Mouse (Mus musculus) lung, embryonic 16.5 days (tissue): ENCODE measurements around the gene Eva1b. TPM values are rescaled to one million over a fixed set of nuclear protein-coding genes. Genes with fewer than 3 reads are reported as not detected.

Experiments used
- ATAC-seq: fragments of 200-750 bp; cut with Nextera tagmentation; 2 replicates; pipeline ENCODE4 v1.8.0; 2017; ENCODE audit warnings: low read depth, mild to moderate bottlenecking, moderate library complexity
- H3K27ac ChIP-seq: fragments of 300-500 bp; sonication (generic); 2 replicates; pipeline ENCODE4 v1.5.1; 2014; ENCODE audit warnings: mild to moderate bottlenecking, control low read depth, low read length
- H3K27me3 ChIP-seq: fragments of 300-500 bp; sonication (generic); 2 replicates; pipeline ENCODE4 v1.6.1; 2014; ENCODE audit warnings: low read depth, low read length, mixed read lengths; ENCODE audit not compliant: control insufficient read depth, insufficient read depth
- H3K36me3 ChIP-seq: fragments of 300-500 bp; sonication (generic); 2 replicates; pipeline ENCODE4 v1.6.1; 2014; ENCODE audit warnings: low read length; ENCODE audit not compliant: control insufficient read depth, insufficient read depth
- H3K4me1 ChIP-seq: fragments of 300-500 bp; sonication (generic); replicated peaks from 2 replicates; pipeline ENCODE4 v1.6.1; 2014; ENCODE audit warnings: low read length, mixed read lengths; ENCODE audit not compliant: control insufficient read depth, insufficient read depth
- H3K4me2 ChIP-seq: fragments of 300-500 bp; sonication (generic); 2 replicates; pipeline ENCODE4 v1.6.1; 2014; ENCODE audit warnings: low read depth, low read length, control low read depth
- H3K4me3 ChIP-seq: fragments of 300-500 bp; sonication (generic); 2 replicates; pipeline ENCODE4 v1.5.1; 2014; ENCODE audit warnings: mild to moderate bottlenecking, low read length, control low read depth
- H3K9ac ChIP-seq: fragments of 300-500 bp; sonication (generic); 2 replicates; pipeline ENCODE4 v1.6.1; 2014; ENCODE audit warnings: low read length, control low read depth
- H3K9me3 ChIP-seq: fragments of 300-500 bp; sonication (generic); 2 replicates; pipeline ENCODE4 v1.6.1; 2016; ENCODE audit warnings: low read length; ENCODE audit not compliant: control insufficient read depth
- WGBS: fragments of 180-500 bp; shearing (Covaris S2); extraction: QIAGEN DNeasy Blood & Tissue Kit; methylation state at CpG from one replicate; pipeline ENCODE4 v1.1.7; 2014; 5-methylcytosine and 5-hydroxymethylcytosine counted together
- polyA plus RNA-seq: library from polyadenylated mRNA; unstranded; fragments of >200 nt; fragmentation: Nextera tagmentation; extraction: Ambion mirVana; gene quantifications from 2 replicates; pipeline ENCODE4 v1.2.1, GENCODE M21; 2015

Eva1b gene
- polyA plus RNA-seq, 1 experiment from 2014 or later = 98.0 TPM

DNA sequence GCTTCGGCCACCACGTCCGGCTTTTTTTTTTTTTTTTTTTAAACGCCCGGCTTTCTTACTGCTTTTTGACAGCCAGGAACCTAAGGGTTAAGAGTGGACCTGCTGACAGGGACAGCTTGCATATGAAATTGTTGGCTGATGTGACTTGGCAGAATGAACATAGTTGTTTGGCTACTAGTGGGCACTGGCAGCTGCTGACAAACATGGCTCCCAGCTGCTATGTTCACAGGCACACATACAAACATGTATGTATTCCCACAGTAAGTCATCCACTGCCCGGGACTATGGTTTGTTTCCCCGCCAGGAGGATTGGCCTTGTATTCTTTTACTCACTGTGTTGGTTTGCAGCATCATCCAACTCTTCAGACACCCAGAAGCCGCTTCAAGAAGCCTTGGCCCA lies 30.4 kb upstream of the Eva1b start:
- WGBS = 60% methylated on average over 8 of the region's 8 CpGs
- Histone ChIP-seq H3K4me1 (peaks cover 29% of the 10 kb centered on the region), H3K36me3 (peaks cover 13% of the 10 kb centered on the region), H3K27me3 (no peaks in the 10 kb centered on the region), H3K4me3 (no peak overlapping the region), H3K9me3 (peaks cover 2% of the 10 kb centered on the region; the same call in 1 of the 2 replicates), H3K4me2 (no peak overlapping the region), H3K9ac (no peak overlapping the region), H3K27ac (peak overlapping the region; percentile 28)
- ATAC-seq = no peak; the same call in 1 of the 2 replicates

DNA sequence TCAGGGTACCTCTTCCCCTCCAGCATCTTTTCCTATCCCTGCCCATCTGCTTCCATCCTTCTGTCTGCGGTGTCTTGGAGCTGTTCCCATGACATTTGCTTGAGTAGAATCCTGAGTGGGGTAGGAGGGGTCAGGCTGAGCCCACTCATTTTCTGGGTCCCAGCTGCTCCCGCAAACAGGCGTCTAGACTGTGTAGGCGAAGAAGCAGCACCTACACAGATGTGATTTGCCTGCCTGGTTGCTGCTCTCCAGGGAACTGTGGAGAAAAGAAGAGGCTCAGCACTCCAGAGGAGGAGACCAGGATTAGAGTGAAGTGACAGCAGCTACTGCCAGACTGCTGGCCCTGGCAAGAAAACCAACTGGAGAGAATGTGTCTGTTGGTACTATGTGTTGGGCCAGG lies 28.9 kb upstream of the Eva1b start:
- Histone ChIP-seq H3K27ac (no peak overlapping the region), H3K4me3 (no peak overlapping the region), H3K4me1 (peaks cover 29% of the 10 kb centered on the region), H3K9ac (0 out of 2 replicates have a peak overlapping the region, but pooled peaks have one; percentile 6), H3K9me3 (peaks cover 2% of the 10 kb centered on the region; the same call in 1 of the 2 replicates), H3K4me2 (no peak overlapping the region), H3K36me3 (peaks cover 13% of the 10 kb centered on the region), H3K27me3 (no peaks in the 10 kb centered on the region)
- 74% methylated on average over 4 of the region's 4 CpGs for WGBS
- ATAC-seq = no peak

DNA sequence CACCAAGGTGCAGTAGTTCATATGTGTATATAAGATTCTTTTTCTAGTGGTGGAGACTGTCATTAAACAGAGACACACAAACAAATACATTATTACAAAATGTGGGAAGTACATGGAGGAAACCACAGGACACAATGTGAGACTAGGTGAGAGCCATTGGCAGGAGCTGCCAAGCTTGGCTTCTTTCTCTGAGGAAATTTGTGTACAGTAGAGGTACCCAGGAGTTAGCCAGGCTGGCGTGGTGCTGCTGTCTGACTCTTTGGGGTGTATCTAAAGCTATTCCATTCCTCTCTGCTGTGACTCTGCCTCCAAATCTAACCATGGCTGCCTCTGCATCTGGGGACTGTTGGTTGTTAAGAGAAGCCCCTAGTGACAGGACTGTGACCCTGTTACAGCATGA lies 28.5 kb upstream of the Eva1b start:
- Histone ChIP-seq H3K4me3 (no peak overlapping the region), H3K9ac (no peak overlapping the region), H3K27me3 (no peaks in the 10 kb centered on the region), H3K9me3 (peaks cover 2% of the 10 kb centered on the region; the same call in 1 of the 2 replicates), H3K36me3 (peaks cover 13% of the 10 kb centered on the region), H3K4me2 (no peak overlapping the region), H3K27ac (no peak overlapping the region), H3K4me1 (peaks cover 26% of the 10 kb centered on the region)
- WGBS = 65% methylated on average over 1 of the region's 1 CpGs
- ATAC-seq = no peak

DNA sequence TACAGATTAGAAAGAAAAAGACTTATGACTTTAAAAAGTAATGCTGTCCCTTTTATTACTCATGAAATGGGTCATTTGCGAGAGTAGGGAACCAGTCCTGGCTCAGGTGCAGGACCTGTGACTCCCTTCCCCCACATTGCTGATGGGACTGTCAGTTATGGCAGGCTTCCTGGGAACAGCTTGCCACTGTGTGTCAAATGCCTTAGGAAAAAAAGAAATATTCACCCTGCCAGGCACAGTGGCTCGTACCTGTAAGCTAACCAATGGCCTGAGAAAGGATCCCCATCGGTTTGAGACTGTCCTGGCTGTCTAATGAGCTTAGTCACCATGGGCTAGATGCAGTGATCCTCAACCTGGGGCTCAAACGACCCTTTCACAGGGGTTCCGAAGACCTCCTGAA lies 27.5 kb upstream of the Eva1b start:
- Histone ChIP-seq H3K4me1 (peaks cover 26% of the 10 kb centered on the region), H3K4me2 (no peak overlapping the region), H3K27me3 (no peaks in the 10 kb centered on the region), H3K27ac (no peak overlapping the region), H3K4me3 (no peak overlapping the region), H3K9ac (no peak overlapping the region), H3K36me3 (peaks cover 21% of the 10 kb centered on the region), H3K9me3 (peaks cover 2% of the 10 kb centered on the region; the same call in 1 of the 2 replicates)
- ATAC-seq = no peak
- 88% methylated on average over 5 of the region's 5 CpGs for WGBS

DNA sequence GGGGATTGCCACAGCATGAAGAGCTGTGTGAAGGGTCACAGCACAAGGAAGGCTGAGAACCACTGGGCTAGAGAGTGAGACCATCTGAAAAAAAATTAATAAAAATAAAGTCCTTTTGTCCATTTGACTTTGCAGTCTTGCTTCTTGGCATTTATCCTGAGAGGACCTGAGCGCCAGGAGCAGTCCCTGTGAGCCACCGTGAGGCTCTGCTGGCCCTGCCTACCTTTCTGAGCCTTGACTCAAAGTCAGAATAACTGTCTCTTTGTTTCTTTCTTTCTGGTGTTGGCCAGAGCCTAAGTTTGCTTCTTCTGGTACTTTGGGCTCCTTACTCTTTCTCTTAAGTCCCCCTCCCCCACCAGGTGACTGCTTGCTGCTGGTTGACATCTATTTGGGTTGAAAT lies 27.0 kb upstream of the Eva1b start:
- H3K36me3 ChIP-seq = peaks cover 23% of the 10 kb centered on the region
- no peak overlapping the region for H3K9ac ChIP-seq
- H3K4me1 ChIP-seq = peaks cover 24% of the 10 kb centered on the region
- no peak for ATAC-seq
- H3K4me2 ChIP-seq = no peak overlapping the region
- H3K27me3 ChIP-seq = no peaks in the 10 kb centered on the region
- no peak overlapping the region for H3K4me3 ChIP-seq
- peaks cover 2% of the 10 kb centered on the region; the same call in 1 of the 2 replicates for H3K9me3 ChIP-seq
- WGBS = 81% methylated on average over 2 of the region's 2 CpGs
- no peak overlapping the region for H3K27ac ChIP-seq

DNA sequence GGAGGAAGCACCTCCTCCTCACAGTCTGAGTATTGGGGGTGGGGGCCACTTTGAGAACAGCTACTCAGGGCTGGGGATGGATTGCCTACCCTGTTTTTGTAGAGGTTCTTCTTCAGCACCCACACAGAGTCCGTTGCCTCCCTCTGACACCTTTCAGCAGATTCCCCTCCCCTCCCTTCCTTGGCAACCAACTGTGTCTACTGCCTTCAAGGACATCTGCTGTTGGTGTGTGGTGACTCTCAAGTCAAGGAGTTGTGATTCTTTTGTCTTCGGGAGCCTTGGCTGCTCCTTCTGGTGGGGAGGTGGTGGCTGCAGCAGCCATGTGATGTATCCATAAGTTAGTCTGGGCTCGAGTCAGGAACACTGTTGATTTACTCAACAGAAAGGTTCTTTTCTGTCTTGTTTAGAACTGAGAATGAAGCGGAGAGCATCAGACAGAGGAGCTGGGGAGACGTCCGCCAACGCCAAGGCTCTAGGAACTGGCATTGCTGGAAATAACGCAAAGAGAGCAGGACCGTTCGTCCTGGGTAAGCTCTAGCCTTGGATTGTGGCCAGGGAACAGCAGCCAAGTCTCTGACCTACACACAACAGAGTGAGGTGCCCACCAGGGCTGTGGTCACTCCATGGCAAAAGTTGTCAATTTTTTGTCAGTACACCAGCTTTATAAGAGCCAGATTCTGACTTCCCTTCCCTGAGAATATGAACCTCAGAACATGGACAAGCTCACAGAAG lies 24.1 kb upstream of the Eva1b start:
- no peak overlapping the region for H3K4me2 ChIP-seq
- H3K9me3 ChIP-seq = peaks cover 2% of the 10 kb centered on the region; the same call in 1 of the 2 replicates
- no peak overlapping the region for H3K9ac ChIP-seq
- H3K4me3 ChIP-seq = no peak overlapping the region
- ATAC-seq = no peak
- peaks cover 36% of the 10 kb centered on the region for H3K36me3 ChIP-seq
- 56% methylated on average over 10 of the region's 10 CpGs for WGBS
- H3K4me1 ChIP-seq = peaks cover 7% of the 10 kb centered on the region; the same call in 1 of the 2 replicates
- no peaks in the 10 kb centered on the region for H3K27me3 ChIP-seq
- 0 out of 2 replicates have a peak overlapping the region, but pooled peaks have one; percentile 3 for H3K27ac ChIP-seq

DNA sequence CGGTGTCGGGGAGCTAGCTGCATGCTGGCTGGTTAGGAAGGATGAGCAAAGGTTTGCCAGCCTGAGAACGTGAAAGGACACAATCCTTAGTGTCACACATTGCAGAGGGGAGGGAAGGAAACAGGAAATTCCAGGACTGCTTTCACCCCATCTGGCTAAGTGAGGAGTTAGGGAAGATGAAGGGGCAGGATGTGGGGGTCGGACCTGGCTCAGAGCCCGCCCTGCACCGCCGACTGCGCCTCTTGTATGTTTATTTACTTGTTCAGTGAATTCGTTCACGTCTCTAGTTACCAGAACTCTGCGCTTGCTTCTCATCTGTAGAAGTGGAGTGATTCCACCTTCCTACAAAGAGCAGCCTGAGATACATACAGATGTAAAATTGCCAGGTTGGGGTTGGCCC lies 17.0 kb upstream of the Eva1b start:
- 12% methylated on average over 11 of the region's 11 CpGs for WGBS
- Histone ChIP-seq H3K4me1 (peaks cover 43% of the 10 kb centered on the region), H3K27ac (peak overlapping the region; percentile 98), H3K9me3 (no peaks in the 10 kb centered on the region), H3K27me3 (no peaks in the 10 kb centered on the region), H3K4me3 (no peak overlapping the region), H3K9ac (0 out of 2 replicates have a peak overlapping the region, but pooled peaks have one; percentile 43), H3K36me3 (peaks cover 25% of the 10 kb centered on the region), H3K4me2 (peak overlapping the region; percentile 25)
- peak; percentile 71 for ATAC-seq

DNA sequence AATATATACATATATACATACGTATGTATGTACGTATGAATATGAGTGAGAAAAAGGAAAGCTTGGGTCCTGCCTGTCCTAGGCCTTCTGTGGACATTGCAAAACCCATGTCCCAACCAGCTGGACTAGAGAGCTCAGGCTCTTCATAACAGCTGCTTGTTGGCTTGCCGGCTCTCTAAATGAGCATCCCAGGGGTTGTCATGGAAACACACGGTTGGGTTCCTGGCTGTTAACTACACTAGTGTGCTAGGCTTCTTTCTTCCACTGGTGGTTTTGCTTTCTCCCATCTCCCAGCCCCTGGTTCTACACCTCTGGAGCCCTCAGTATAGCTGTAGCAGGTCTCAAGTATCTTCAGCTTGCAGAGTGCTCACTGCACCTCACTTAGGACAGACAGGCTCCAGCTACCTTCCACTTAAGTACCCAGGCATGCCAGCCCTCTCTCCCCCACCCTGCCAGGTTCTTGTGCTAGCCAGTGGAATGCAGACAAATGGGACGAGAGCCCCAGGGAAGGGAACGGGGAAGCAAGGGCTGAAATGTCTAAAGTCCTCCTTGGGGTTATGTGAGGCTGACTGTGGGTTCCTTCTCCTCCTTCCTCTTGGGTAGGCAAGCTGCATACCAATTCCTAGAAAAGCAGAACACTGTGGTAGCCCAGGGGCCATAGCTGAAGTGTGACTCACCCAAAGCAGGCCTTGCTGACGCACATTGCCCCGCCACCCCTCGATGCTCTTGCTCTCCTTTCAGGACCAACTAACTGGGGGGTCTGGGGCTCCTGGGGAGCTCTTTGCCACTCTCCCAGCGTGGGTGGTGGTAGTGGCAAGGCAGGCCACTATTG lies 16.0 kb upstream of the Eva1b start:
- Histone ChIP-seq H3K4me1 (peaks cover 43% of the 10 kb centered on the region), H3K9me3 (0 out of 2 replicates have a peak, but pooled peaks cover 2% of the 10 kb centered on the region), H3K9ac (peak overlapping the region; percentile 57; the same call in 1 of the 2 replicates), H3K27me3 (no peaks in the 10 kb centered on the region), H3K36me3 (peaks cover 25% of the 10 kb centered on the region), H3K4me3 (no peak overlapping the region), H3K27ac (peak overlapping the region; percentile 98), H3K4me2 (no peak overlapping the region; the same call in 1 of the 2 replicates)
- 33% methylated on average over 10 of the region's 10 CpGs for WGBS
- peak; percentile 60 for ATAC-seq
